Mouse (Mus musculus): ENCODE results near the gene Hist1h2bj. TPM values are rescaled to one million over a fixed set of nuclear protein-coding genes. Genes with fewer than 3 reads are reported as not detected.

Gene Hist1h2bj
- total RNA-seq, 2 experiments from 2014 or later = 15.1 to 18.5 TPM

DNA sequence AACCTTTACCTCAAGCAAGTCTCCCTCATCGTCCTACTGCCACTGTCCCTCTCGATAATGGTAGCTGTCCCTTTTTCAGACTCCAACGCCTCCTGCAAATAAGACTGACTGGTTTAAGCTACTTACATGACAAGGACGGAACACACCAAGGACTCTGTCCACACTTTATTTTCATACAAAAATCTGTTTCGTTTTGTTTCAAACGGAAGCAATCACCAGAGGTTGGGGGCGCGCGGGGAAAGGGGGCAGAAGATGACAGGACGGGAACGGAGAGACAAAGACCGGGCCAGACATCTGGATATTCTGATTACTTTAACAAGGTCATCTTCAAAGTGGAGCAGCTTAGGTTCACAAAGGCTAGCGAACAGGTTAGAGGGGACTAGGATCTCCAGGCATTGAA lies 29.3 kb upstream of the Hist1h2bj start:
- no peak for DNase-seq (ENCODE audit: extremely low spot score in 1 of 2, low spot score in 1 of 2)

GRCm38 (mm10) chr13:22014411-22014845 lies 28.6 kb upstream of the Hist1h2bj start:
- no peak for DNase-seq (ENCODE audit: extremely low spot score in 1 of 2, low spot score in 1 of 2)

GRCm38 (mm10) chr13:22015479-22016450 lies 27.2 kb upstream of the Hist1h2bj start:
- DNase-seq (ENCODE audit: extremely low spot score in 1 of 2, low spot score in 1 of 2) = peak; percentile 35 to 70

DNA sequence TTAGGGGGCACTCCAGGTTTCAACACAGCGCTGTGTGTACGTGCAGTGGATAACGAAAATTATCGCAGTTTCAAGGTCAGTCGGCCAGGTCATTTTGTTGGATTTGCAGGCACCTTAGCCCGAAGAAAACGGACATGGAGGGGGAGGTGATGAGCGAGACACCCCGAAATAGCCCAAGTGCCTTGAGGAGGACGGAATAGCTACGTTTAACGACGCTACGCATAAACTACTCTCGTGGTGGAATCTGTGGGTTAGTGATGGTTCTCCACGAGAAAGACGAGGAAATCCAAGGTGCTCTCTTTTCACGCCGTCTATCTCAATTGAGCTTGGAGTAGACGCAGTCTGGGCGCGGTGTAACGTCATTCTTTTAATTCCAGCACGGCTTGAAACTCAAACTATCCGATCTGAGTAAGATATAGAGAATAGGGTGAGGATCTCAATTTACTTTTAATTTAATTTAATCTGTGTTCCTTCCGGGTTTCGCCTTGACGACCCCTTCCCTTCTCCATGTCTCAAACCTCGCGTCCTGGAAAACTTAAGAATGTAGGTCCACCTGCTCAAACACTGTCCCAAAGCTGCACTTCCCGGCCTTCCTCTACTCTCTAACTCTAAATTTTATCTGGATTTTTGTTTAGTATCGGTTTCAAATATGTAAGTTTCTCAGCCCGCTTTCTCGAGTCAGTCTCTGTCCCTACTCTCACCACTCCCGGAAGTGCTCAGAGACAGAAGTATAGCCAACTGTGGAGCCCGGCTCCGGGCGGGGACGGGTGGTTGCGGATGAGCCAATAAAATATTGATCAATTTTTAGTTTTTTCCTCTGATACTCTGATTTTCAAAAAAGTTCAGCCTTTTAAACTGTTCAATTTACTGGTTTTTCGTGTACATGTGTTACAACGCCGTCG lies 22.8 kb upstream of the Hist1h2bj start:
- DNase-seq (ENCODE audit: extremely low spot score in 1 of 2, low spot score in 1 of 2) = no peak

DNA sequence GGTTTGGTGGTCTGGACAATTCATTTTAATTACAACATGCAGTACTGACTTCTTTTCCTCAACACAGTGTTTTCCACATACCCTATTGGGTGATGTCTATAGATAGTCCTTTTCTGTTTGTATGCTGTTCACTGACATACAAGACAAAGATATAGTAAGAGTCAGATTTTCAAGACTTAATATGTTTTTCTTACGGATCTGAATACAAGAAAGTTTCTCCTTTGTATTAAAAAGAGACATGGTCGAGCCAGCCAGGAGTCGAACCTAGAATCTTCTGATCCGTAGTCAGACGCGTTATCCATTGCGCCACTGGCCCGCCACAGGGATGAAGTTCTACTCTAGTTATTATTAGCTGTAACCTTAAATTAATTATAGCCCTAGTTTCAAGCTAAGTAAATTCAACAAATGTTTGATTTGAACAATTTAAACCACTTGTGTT lies 22.1 kb upstream of the Hist1h2bj start:
- DNase-seq (ENCODE audit: extremely low spot score in 1 of 2, low spot score in 1 of 2) = peak in 1 of 2 experiments; percentile 49

- no peak for DNase-seq (ENCODE audit: extremely low spot score in 1 of 2, low spot score in 1 of 2)
These were observed 21.4 kb upstream of the Hist1h2bj start for GRCm38 (mm10) chr13:22021581-22021980.

GRCm38 (mm10) chr13:22022241-22022640 lies 20.8 kb upstream of the Hist1h2bj start:
- peak in 1 of 2 experiments; percentile 72 for DNase-seq (ENCODE audit: extremely low spot score in 1 of 2, low spot score in 1 of 2)

GRCm38 (mm10) chr13:22026058-22027031 lies 16.7 kb upstream of the Hist1h2bj start:
- peak; percentile 85 to 97 for DNase-seq (ENCODE audit: extremely low spot score in 1 of 2, low spot score in 1 of 2)

GRCm38 (mm10) chr13:22028673-22029460 lies 14.1 kb upstream of the Hist1h2bj start:
- peak; percentile 92 to 98 for DNase-seq (ENCODE audit: extremely low spot score in 1 of 2, low spot score in 1 of 2)

DNA sequence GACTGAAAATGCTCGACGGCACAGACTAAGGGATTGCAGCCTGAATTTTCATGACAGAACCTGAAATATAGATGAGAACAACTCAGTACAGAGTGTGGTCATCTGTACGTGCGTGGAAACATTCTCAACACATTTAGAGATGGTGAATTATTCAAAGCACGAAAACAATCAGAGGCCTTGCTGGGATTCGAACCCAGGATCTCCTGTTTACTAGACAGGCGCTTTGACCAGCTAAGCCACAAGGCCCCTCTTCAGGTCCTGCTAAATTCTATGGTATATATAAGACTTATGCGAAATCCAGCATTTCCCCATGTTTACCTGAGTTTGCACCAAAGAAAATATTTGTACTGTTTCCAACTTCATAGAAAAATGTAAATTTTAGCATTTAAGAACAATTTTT lies 13.1 kb upstream of the Hist1h2bj start:
- peak in 1 of 2 experiments; percentile 41 for DNase-seq (ENCODE audit: extremely low spot score in 1 of 2, low spot score in 1 of 2)

DNA sequence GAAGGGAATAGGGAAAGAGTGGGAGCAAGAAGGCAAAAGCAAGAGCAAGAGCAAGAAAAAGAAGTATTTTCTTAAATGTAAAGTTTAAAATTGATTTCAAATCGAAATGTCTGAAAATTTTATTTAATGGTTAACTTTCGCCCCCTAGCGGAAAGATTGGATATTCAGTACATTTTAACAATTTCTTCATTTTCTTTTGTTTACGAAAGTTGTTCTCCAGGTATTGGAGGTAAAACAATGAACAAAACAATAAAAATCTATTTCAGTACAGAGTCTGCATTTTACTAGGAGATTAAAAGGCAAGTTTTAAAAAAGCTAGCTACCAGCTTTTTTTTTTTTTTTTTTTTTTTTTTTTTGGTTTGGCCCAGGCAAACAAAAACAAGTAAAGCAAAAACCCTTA lies 12.5 kb upstream of the Hist1h2bj start:
- DNase-seq (ENCODE audit: extremely low spot score in 1 of 2, low spot score in 1 of 2) = no peak

DNA sequence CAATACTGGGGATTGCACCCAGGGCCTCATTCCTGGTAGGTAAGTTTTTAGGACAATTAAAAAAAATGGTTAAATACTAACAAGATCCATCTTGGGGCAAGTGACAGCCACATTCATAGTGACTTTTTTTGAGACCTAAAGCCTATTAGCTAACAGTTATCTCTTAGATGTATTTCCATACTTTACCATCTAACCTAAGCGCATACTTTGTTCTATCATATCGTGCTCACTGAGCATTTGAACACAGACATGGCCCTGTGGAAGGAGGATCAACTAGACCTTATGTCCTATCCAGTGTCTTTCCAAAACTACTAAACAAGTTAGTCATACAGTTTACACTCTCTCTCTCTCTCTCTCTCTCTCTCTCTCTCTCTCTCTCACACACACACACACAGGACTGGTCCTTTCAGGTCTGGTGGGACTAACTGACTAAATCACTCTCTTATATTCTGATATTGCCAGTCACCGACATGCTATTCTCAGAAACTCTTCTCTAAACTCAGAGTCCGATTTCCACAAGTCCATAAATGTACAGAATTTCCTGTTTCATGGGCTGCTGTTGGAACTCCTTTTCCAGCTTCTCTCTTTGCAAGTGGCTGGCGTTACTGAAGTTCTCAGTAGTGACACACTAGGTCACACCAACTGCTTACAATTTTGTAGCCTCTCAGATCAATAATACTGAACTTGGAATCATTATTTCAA lies 9.1 kb upstream of the Hist1h2bj start:
- no peak for DNase-seq (ENCODE audit: extremely low spot score in 1 of 2, low spot score in 1 of 2)

- DNase-seq (ENCODE audit: extremely low spot score in 1 of 2, low spot score in 1 of 2) = no peak
These were observed 8.4 kb upstream of the Hist1h2bj start for GRCm38 (mm10) chr13:22034443-22035266.

DNA sequence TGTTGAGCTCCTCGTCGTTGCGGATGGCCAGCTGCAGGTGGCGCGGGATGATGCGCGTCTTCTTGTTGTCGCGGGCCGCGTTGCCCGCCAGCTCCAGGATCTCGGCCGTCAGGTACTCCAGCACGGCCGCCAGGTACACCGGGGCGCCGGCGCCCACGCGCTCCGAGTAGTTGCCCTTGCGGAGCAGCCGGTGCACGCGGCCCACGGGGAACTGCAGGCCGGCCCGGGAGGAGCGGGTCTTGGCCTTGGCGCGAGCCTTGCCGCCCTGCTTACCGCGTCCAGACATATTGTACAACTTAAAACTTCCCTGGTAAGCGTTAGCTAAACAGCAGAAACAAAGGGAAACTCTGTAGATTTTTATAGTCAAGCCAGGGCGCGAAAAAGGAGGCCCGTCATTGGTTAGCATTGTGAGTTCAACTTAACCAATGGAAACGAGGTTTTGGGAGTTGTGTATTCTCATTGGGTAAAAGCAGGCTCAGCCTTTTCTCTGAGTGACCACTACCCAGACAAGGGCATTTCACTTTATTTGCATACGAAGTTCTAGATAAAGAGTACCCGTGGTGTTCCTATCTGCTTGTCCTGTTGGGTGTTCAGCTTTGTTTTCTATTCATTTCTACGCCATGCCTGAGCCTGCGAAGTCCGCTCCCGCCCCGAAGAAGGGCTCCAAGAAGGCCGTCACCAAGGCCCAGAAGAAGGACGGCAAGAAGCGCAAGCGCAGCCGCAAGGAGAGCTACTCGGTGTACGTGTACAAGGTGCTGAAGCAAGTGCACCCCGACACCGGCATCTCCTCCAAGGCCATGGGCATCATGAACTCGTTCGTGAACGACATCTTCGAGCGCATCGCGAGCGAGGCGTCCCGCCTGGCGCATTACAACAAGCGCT lies 7.5 kb upstream of the Hist1h2bj start, which contains the start of the genes Hist1h2ah and Hist1h2bk:
TSS of gene Hist1h2ah (minus strand) at position 302 of the 882 bp plus-strand sequence.
TSS of gene Hist1h2bk (plus strand) at position 604 of the 882 bp plus-strand sequence.
- peak in 1 of 2 experiments; percentile 65 for DNase-seq (ENCODE audit: extremely low spot score in 1 of 2, low spot score in 1 of 2)

GRCm38 (mm10) chr13:22036149-22036956 lies 6.7 kb upstream of the Hist1h2bj start:
- DNase-seq (ENCODE audit: extremely low spot score in 1 of 2, low spot score in 1 of 2) = no peak
